Mouse (Mus musculus) hindbrain, postnatal 0 days (tissue): ENCODE data around the gene Trmt1l. TPM values are rescaled to one million over a fixed set of nuclear protein-coding genes. Genes with fewer than 3 reads are reported as not detected.
"Not testable (repeated sequence)": the region's sequence is repeated elsewhere in the genome, so short reads cannot be mapped to it uniquely, and the experiment has no call there.

Experiments used
- ATAC-seq: fragments of 200-750 bp; cut with Nextera tagmentation; 2 replicates; pipeline ENCODE4 v1.8.0; 2017; ENCODE audit warnings: mild to moderate bottlenecking, moderate TSS enrichment, moderate library complexity
- DNase-seq: peaks from one replicate; pipeline ENCODE4 v3.0.0-alpha.2; 2015; ENCODE audit warnings: low spot score
- H3K27ac ChIP-seq: fragments of 300-500 bp; sonication (generic); 2 replicates; pipeline ENCODE4 v1.5.1; 2014; ENCODE audit warnings: mild to moderate bottlenecking
- H3K27me3 ChIP-seq: fragments of 300-500 bp; sonication (generic); 2 replicates; pipeline ENCODE4 v1.6.1; 2014; ENCODE audit warnings: low read length, mixed read lengths; ENCODE audit not compliant: insufficient read depth
- H3K36me3 ChIP-seq: fragments of 300-500 bp; sonication (generic); 2 replicates; pipeline ENCODE4 v1.6.1; 2014; ENCODE audit warnings: low read length, mixed read lengths; ENCODE audit not compliant: insufficient read depth
- H3K4me1 ChIP-seq: fragments of 300-500 bp; sonication (generic); 2 replicates; pipeline ENCODE4 v1.6.1; 2014; ENCODE audit warnings: antibody characterized with exemption, low read length, mixed read lengths; ENCODE audit not compliant: insufficient read depth
- H3K4me2 ChIP-seq: fragments of 300-500 bp; sonication (generic); 2 replicates; pipeline ENCODE4 v1.6.1; 2014; ENCODE audit warnings: low read depth, mild to moderate bottlenecking, low read length, moderate library complexity, mixed read lengths
- H3K4me3 ChIP-seq: fragments of 300-500 bp; sonication (generic); 2 replicates; pipeline ENCODE4 v1.5.1; 2014; ENCODE audit warnings: low read length
- H3K9ac ChIP-seq: fragments of 300-500 bp; sonication (generic); replicated peaks from 2 replicates; pipeline ENCODE4 v1.6.1; 2014; ENCODE audit warnings: mild to moderate bottlenecking, low read length, moderate library complexity, mixed read lengths
- H3K9me3 ChIP-seq: fragments of 300-500 bp; sonication (generic); 2 replicates; pipeline ENCODE4 v1.6.1; 2016; ENCODE audit warnings: low read length, mixed read lengths
- CTCF ChIP-seq: IDR thresholded peaks from 2 replicates; pipeline ENCODE4 v1.5.1; 2016; ENCODE audit warnings: antibody characterized with exemption, control low read depth, low read depth
- WGBS: fragments of 180-500 bp; shearing (Covaris S2); extraction: QIAGEN DNeasy Blood & Tissue Kit; methylation state at CpG from one replicate; pipeline ENCODE4 v1.1.7; 2014; 5-methylcytosine and 5-hydroxymethylcytosine counted together
- polyA plus RNA-seq: library from polyadenylated mRNA; unstranded; fragments of >200 nt; fragmentation: Nextera tagmentation; extraction: Ambion mirVana; gene quantifications from 2 replicates; pipeline ENCODE4 v1.2.1, GENCODE M21; 2015
- total RNA-seq: library from RNA; depleted of rRNA; stranded (reverse); fragments of >200 nt; gene quantifications from 2 replicates; pipeline ENCODE4 v1.2.3, GENCODE M21; 2014

The Trmt1l gene
- total and polyA plus RNA-seq, 2 experiments from 2014 or later = 16.2 to 17.6 TPM

- DNase-seq (no peak), ATAC-seq (no peak)
- 64% methylated on average over 4 of the region's 4 CpGs for WGBS
- H3K9me3 ChIP-seq = no peaks in the 10 kb centered on the region
- H3K4me2 ChIP-seq = no peak overlapping the region
- no peak overlapping the region for H3K27ac ChIP-seq
- H3K4me1 ChIP-seq = no peaks in the 10 kb centered on the region
- no peak overlapping the region for H3K4me3 ChIP-seq
- TF ChIP-seq CTCF = no peak
- H3K27me3 ChIP-seq = no peaks in the 10 kb centered on the region
- no peak overlapping the region for H3K9ac ChIP-seq
- 0 out of 2 replicates have a peak, but pooled peaks cover 4% of the 10 kb centered on the region for H3K36me3 ChIP-seq
Observed at GRCm38 (mm10) chr1:151464914-151465313, 36.6 kb downstream of the Trmt1l start.

GRCm38 (mm10) chr1:151466571-151466970 is 38.2 kb downstream of the Trmt1l start:
- ATAC-seq (no peak), DNase-seq (no peak)
- H3K4me1 ChIP-seq = no peaks in the 10 kb centered on the region
- no peak for TF ChIP-seq CTCF
- no peak overlapping the region for H3K9ac ChIP-seq
- no peaks in the 10 kb centered on the region for H3K9me3 ChIP-seq
- peaks cover 14% of the 10 kb centered on the region; the same call in 1 of the 2 replicates for H3K36me3 ChIP-seq
- no peak overlapping the region for H3K27ac ChIP-seq
- no peak overlapping the region for H3K4me2 ChIP-seq
- 87% methylated on average over 4 of the region's 4 CpGs for WGBS
- no peaks in the 10 kb centered on the region for H3K27me3 ChIP-seq
- H3K4me3 ChIP-seq = no peak overlapping the region

GRCm38 (mm10) chr1:151471429-151471828 is 43.1 kb downstream of the Trmt1l start:
- Histone ChIP-seq H3K36me3 (peaks cover 42% of the 10 kb centered on the region), H3K9ac (no peak overlapping the region), H3K4me3 (no peak overlapping the region), H3K27me3 (no peaks in the 10 kb centered on the region), H3K27ac (no peak overlapping the region), H3K9me3 (no peaks in the 10 kb centered on the region), H3K4me2 (no peak overlapping the region), H3K4me1 (no peaks in the 10 kb centered on the region)
- no peak for ATAC-seq
- no peak for TF ChIP-seq CTCF
- WGBS = 43% methylated on average over 7 of the region's 7 CpGs
- DNase-seq = no peak

- not testable (repeated sequence) for H3K4me1 ChIP-seq, H3K4me3 ChIP-seq, DNase-seq, ATAC-seq, H3K27ac ChIP-seq, H3K27me3 ChIP-seq, H3K4me2 ChIP-seq, H3K9me3 ChIP-seq, H3K9ac ChIP-seq
- 87% methylated on average over 8 of the region's 8 CpGs for WGBS
- H3K36me3 ChIP-seq = peaks cover 49% of the 10 kb centered on the region
Observed at GRCm38 (mm10) chr1:151472386-151472785, 44.0 kb downstream of the Trmt1l start.

GRCm38 (mm10) chr1:151482497-151482896 is 54.2 kb downstream of the Trmt1l start:
- no peaks in the 10 kb centered on the region for H3K9me3 ChIP-seq

GRCm38 (mm10) chr1:151483568-151483967 is 55.2 kb downstream of the Trmt1l start:
- no peak overlapping the region for H3K4me3 ChIP-seq
- peak; percentile 38 for TF ChIP-seq CTCF
- H3K27ac ChIP-seq = no peak overlapping the region
- WGBS = 65% methylated on average over 1 of the region's 1 CpGs
- ATAC-seq = no peak
- no peak for DNase-seq
- H3K9me3 ChIP-seq = no peaks in the 10 kb centered on the region
- no peak overlapping the region for H3K9ac ChIP-seq
- no peak overlapping the region for H3K4me2 ChIP-seq
- H3K27me3 ChIP-seq = no peaks in the 10 kb centered on the region
- no peaks in the 10 kb centered on the region for H3K4me1 ChIP-seq
- no peaks in the 10 kb centered on the region; the same call in 1 of the 2 replicates for H3K36me3 ChIP-seq

More at GRCm38 (mm10) chr1:151482497-151482896, 54.2 kb downstream of the Trmt1l start:
- no peak for DNase-seq
- Histone ChIP-seq H3K4me2 (no peak overlapping the region), H3K4me1 (no peaks in the 10 kb centered on the region), H3K36me3 (peaks cover under 1% of the 10 kb centered on the region; the same call in 1 of the 2 replicates), H3K27me3 (no peaks in the 10 kb centered on the region), H3K9ac (no peak overlapping the region), H3K4me3 (no peak overlapping the region), H3K27ac (no peak overlapping the region)
- no peak for ATAC-seq
- TF ChIP-seq CTCF = no peak
- WGBS = 96% methylated on average over 1 of the region's 1 CpGs

- WGBS = 68% methylated on average over 5 of the region's 5 CpGs
- TF ChIP-seq CTCF = no peak
- ATAC-seq = no peak
Observed at GRCm38 (mm10) chr1:151484754-151485153, 56.4 kb downstream of the Trmt1l start.

More at GRCm38 (mm10) chr1:151484754-151485153, 56.4 kb downstream of the Trmt1l start:
- no peak overlapping the region for H3K9ac ChIP-seq
- no peak overlapping the region for H3K4me3 ChIP-seq
- no peak overlapping the region for H3K4me2 ChIP-seq
- no peak overlapping the region for H3K27ac ChIP-seq
- no peaks in the 10 kb centered on the region for H3K4me1 ChIP-seq
- H3K36me3 ChIP-seq = no peaks in the 10 kb centered on the region; the same call in 1 of the 2 replicates
- no peaks in the 10 kb centered on the region for H3K9me3 ChIP-seq
- no peak for DNase-seq
- no peaks in the 10 kb centered on the region for H3K27me3 ChIP-seq
